Mouse (Mus musculus) cerebellum, adult 11-12 months (tissue): ENCODE measurements at regions not wholly inside any gene's neighbourhood (a gene's known extent, or its start where the extent isn't known, plus 50 kb on each side); places are given as distances from the start of the nearest gene placed in this dataset.

Source experiments
- DNase-seq: peaks from one replicate; pipeline ENCODE4 v3.0.0; 2022

DNA sequence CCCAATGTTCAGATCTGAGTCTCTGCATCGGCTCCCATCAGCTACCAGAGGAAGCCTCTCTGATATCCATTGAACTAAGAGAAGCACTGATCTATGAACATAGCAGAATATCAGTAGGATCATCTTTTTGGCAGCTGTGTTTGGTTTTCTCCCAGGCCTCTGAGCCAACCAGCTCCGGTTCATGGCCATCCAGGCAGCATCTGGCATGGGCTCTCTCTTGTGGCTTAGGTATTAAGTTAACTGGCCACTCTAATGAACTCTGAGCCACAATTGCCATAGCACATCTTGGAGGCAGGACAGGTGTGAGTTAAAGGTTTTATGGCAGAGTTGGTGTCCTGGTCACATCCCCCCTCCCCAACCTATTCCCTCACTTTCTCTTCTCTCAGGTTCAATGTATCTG is 90.2 kb upstream of the Ufm1 start:
- no peak for DNase-seq

DNA sequence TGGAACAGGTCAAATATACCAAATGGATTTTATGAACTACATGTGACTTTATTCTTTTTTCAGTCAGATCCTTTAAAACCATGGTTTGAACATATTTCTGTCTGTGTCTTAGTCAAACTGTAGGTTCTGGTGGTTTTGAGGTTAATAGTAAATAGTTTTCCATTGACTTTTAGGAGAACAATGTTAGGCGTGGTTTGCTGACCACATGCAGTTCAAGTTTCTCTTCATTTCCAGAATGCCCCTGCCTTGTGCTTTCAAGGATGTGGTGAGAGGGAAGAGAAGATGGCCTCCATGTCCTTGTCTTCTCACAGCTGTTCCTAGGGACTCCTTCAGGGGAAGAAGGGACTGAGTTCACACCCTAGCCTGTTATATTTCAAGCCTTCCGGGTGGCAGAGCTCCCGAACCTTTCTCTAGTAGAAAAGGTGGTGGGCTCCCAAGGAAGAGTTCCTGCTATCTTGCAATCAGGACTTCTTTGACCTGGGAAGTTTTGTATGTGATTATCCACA is 76.1 kb upstream of the Ufm1 start:
- no peak for DNase-seq

DNA sequence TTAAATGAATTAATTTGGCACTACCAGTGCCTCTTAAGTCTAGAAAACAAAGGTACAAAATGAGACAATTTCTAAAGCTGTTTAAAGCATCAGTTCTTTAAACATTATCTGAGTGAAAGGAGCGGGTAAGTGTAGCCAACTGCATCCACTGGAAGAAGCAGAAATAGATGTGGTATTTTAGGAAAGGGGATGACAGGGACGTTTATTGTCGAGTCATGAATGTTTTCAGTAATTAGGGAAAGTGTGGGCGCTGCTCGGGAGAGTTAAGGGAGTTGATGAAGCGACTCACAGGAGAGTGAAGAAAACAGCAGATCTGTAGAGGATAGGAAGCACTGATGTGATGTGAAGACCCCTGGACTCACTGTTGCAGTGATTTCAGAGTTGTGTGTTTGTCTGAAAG is 68.1 kb upstream of the Ufm1 start:
- no peak for DNase-seq

GRCm38 (mm10) chr3:53919941-53920340 is 56.3 kb upstream of the Ufm1 start:
- DNase-seq: no peak

DNA sequence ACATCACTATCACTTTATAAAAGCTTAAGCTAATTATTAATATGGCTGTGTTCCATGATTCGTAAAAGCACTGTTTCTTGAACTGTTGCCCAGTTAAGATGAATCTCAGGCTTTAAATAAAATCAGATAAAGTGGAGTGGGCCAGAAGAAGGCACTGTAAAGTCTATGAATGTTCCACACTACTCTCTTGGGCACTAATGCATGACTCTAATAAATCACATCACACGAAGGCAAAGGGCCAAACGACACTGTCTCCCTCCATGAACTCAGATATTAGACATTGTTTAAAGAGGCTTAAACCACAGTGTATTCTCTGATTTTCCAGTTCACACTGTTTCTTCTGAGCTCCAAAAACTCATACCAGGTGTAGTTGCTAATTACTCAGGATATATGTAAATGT is 55.9 kb upstream of the Ufm1 start:
- DNase-seq: no peak

GRCm38 (mm10) chr3:53917960-53918359 is 54.3 kb upstream of the Ufm1 start:
- DNase-seq: no peak

- DNase-seq: no peak
Observed at GRCm38 (mm10) chr3:53913984-53914669, 50.5 kb upstream of the Ufm1 start.
